Mouse (Mus musculus) heart, embryonic 16.5 days (tissue): ENCODE measurements at regions not wholly inside any gene's neighbourhood (a gene's known extent, or its start where the extent isn't known, plus 50 kb on each side); places are given as distances from the start of the nearest gene placed in this dataset.
"Not testable (repeated sequence)": the region's sequence is repeated elsewhere in the genome, so short reads cannot be mapped to it uniquely, and the experiment has no call there.

ENCODE experiments used
- ATAC-seq: fragments of 200-750 bp; cut with Nextera tagmentation; replicated peaks from 2 replicates; pipeline ENCODE4 v1.8.0; 2017; ENCODE audit warnings: moderate number of reproducible peaks; ENCODE audit not compliant: insufficient read depth, low FRiP score; ENCODE audit errors: extremely low read depth
- H3K27ac ChIP-seq: fragments of 300-500 bp; sonication (generic); 2 replicates; pipeline ENCODE4 v1.5.1; 2014; ENCODE audit warnings: mild to moderate bottlenecking, low read length, control low read depth, moderate library complexity
- H3K27me3 ChIP-seq: fragments of 300-500 bp; sonication (generic); 2 replicates; pipeline ENCODE4 v1.6.1; 2014; ENCODE audit warnings: low read length, mixed read lengths; ENCODE audit not compliant: control insufficient read depth, insufficient read depth
- H3K36me3 ChIP-seq: fragments of 300-500 bp; sonication (generic); 2 replicates; pipeline ENCODE4 v1.6.1; 2014; ENCODE audit not compliant: control insufficient read depth, insufficient read depth
- H3K4me1 ChIP-seq: fragments of 300-500 bp; sonication (generic); 2 replicates; pipeline ENCODE4 v1.6.1; 2014; ENCODE audit warnings: low read length, mixed read lengths; ENCODE audit not compliant: control insufficient read depth, insufficient read depth
- H3K4me2 ChIP-seq: fragments of 300-500 bp; sonication (generic); 2 replicates; pipeline ENCODE4 v1.6.1; 2014; ENCODE audit warnings: low read depth, mild to moderate bottlenecking, control low read depth, low read length
- H3K4me3 ChIP-seq: fragments of 300-500 bp; sonication (generic); 2 replicates; pipeline ENCODE4 v1.5.1; 2014; ENCODE audit warnings: mild to moderate bottlenecking, control low read depth, low read length
- H3K9ac ChIP-seq: fragments of 300-500 bp; sonication (generic); 2 replicates; pipeline ENCODE4 v1.6.1; 2014; ENCODE audit warnings: low read length, control low read depth
- H3K9me3 ChIP-seq: fragments of 300-500 bp; sonication (generic); replicated peaks from 2 replicates; pipeline ENCODE4 v1.6.1; 2016; ENCODE audit warnings: low read length; ENCODE audit not compliant: control insufficient read depth
- WGBS: fragments of 180-500 bp; shearing (Covaris S2); extraction: QIAGEN DNeasy Blood & Tissue Kit; methylation state at CpG from one replicate; pipeline ENCODE4 v1.1.7; 2014; 5-methylcytosine and 5-hydroxymethylcytosine counted together

GRCm38 (mm10) chr15:41973263-41973662 lies 1839.1 kb downstream of the 9330182O14Rik start:
- Histone ChIP-seq H3K4me2 (no peak overlapping the region), H3K4me1 (no peaks in the 10 kb centered on the region), H3K4me3 (no peak overlapping the region), H3K9me3 (no peaks in the 10 kb centered on the region), H3K9ac (no peak overlapping the region), H3K36me3 (no peaks in the 10 kb centered on the region), H3K27me3 (no peaks in the 10 kb centered on the region), H3K27ac (no peak overlapping the region)
- WGBS, result 4% methylated on average over 8 of the region's 8 CpGs
- ATAC-seq, result no peak

DNA sequence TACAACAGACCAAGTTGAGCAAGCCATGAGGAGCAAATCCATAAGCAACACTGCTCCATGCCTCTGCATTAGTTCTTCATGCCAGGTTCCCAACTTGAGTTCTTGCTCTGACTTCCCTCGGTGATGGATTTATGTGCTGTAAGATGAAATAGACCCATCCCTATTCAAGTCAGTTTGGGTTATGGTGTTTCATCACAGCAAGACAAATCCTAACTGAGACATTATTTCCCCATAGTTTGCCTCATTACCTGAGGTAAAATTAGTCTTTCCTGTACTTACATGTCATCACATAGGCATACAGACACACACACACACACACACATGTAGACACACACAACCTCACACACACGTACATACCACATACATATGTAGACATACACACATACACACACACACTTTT lies 1843.0 kb downstream of the 9330182O14Rik start:
- Histone ChIP-seq H3K9ac (no peak overlapping the region), H3K4me1 (no peaks in the 10 kb centered on the region), H3K4me3 (no peak overlapping the region), H3K36me3 (no peaks in the 10 kb centered on the region), H3K9me3 (no peaks in the 10 kb centered on the region), H3K4me2 (no peak overlapping the region), H3K27me3 (no peaks in the 10 kb centered on the region), H3K27ac (no peak overlapping the region)
- no peak for ATAC-seq
- WGBS, result 98% methylated on average over 2 of the region's 2 CpGs

DNA sequence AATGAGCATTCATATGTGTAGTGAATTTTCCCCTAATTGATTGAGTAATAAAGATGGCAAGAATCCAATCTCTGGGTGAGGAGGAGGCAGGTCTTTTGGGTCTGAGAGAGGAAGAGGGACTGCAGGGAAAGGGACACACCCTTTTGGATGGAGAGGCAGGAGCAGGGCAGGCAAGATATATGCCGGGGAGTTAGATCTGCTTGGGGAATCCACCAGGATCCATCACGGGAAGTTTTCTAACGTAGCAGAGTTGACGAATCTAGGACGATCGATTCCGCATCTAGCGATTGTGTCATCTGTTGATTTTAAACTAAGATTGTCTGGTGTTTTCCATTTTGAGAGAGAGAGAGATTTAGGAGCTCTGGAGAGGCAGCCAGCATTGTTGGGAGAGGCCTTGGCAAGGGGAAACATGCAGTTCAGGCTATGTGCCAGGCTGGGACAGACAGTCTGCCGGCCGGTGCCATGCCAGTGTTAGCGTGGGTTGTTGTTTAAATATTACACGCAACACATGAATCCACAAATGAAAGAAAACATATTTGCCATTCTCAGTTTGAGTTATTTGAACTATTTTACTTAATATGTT lies 1843.6 kb downstream of the 9330182O14Rik start:
- no peaks in the 10 kb centered on the region for H3K27me3 ChIP-seq
- H3K27ac ChIP-seq, result no peak overlapping the region
- WGBS, result 78% methylated on average over 12 of the region's 12 CpGs
- H3K36me3 ChIP-seq, result no peaks in the 10 kb centered on the region
- no peak overlapping the region for H3K4me2 ChIP-seq
- H3K9ac ChIP-seq, result no peak overlapping the region
- H3K4me1 ChIP-seq, result no peaks in the 10 kb centered on the region
- ATAC-seq, result no peak
- no peaks in the 10 kb centered on the region for H3K9me3 ChIP-seq
- H3K4me3 ChIP-seq, result no peak overlapping the region

DNA sequence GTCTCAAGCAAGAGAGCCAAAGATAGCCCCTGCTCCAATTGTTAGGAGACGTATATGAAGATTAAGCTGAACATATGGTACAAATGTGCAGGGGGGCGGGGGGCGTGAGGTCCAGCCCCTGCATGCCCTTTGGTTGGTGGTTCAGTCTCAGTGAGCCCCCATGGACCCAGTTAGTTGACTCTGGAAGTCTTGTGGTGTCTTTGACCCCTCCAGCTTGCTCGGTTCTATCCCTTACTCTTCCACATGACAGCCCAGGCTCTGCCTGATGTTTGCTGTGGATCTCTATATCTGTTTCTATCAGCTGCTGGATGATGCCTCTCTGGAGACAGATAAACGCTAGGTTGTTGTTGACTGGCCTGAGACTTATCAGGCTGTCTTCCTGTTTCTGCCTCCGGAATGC lies 1849.1 kb downstream of the 9330182O14Rik start:
- H3K9me3 ChIP-seq, result no peaks in the 10 kb centered on the region
- WGBS, result 71% methylated on average over 6 of the region's 6 CpGs
- no peaks in the 10 kb centered on the region for H3K27me3 ChIP-seq
- no peaks in the 10 kb centered on the region for H3K4me1 ChIP-seq
- no peaks in the 10 kb centered on the region for H3K36me3 ChIP-seq
- no peak for ATAC-seq
- no peak overlapping the region for H3K9ac ChIP-seq
- no peak overlapping the region for H3K4me2 ChIP-seq
- H3K4me3 ChIP-seq, result no peak overlapping the region
- no peak overlapping the region for H3K27ac ChIP-seq

GRCm38 (mm10) chr15:41984267-41984666 lies 1850.1 kb downstream of the 9330182O14Rik start:
- no peak overlapping the region for H3K4me3 ChIP-seq
- WGBS, result 84% methylated on average over 4 of the region's 4 CpGs
- no peak overlapping the region for H3K27ac ChIP-seq
- no peak overlapping the region for H3K9ac ChIP-seq
- H3K4me2 ChIP-seq, result no peak overlapping the region
- H3K36me3 ChIP-seq, result no peaks in the 10 kb centered on the region
- ATAC-seq, result no peak
- no peaks in the 10 kb centered on the region for H3K9me3 ChIP-seq
- H3K27me3 ChIP-seq, result no peaks in the 10 kb centered on the region
- H3K4me1 ChIP-seq, result no peaks in the 10 kb centered on the region

GRCm38 (mm10) chr15:41986264-41986663 lies 1852.1 kb downstream of the 9330182O14Rik start:
- no peak for ATAC-seq

GRCm38 (mm10) chr15:41989065-41989464 lies 1854.9 kb downstream of the 9330182O14Rik start:
- H3K27me3 ChIP-seq, result no peaks in the 10 kb centered on the region
- no peaks in the 10 kb centered on the region for H3K9me3 ChIP-seq
- H3K27ac ChIP-seq, result no peak overlapping the region
- no peaks in the 10 kb centered on the region for H3K36me3 ChIP-seq
- H3K9ac ChIP-seq, result no peak overlapping the region
- no peak for ATAC-seq
- no peaks in the 10 kb centered on the region for H3K4me1 ChIP-seq
- WGBS, result 61% methylated on average over 2 of the region's 2 CpGs
- no peak overlapping the region for H3K4me3 ChIP-seq
- H3K4me2 ChIP-seq, result no peak overlapping the region

More at GRCm38 (mm10) chr15:41986264-41986663, 1852.1 kb downstream of the 9330182O14Rik start:
- 60% methylated on average over 3 of the region's 3 CpGs for WGBS
- H3K27ac ChIP-seq, result no peak overlapping the region
- no peak overlapping the region for H3K4me3 ChIP-seq
- no peaks in the 10 kb centered on the region for H3K9me3 ChIP-seq
- no peak overlapping the region for H3K9ac ChIP-seq
- H3K27me3 ChIP-seq, result no peaks in the 10 kb centered on the region
- no peaks in the 10 kb centered on the region for H3K36me3 ChIP-seq
- no peaks in the 10 kb centered on the region for H3K4me1 ChIP-seq
- H3K4me2 ChIP-seq, result no peak overlapping the region

GRCm38 (mm10) chr15:41991816-41992215 lies 1857.7 kb downstream of the 9330182O14Rik start:
- Histone ChIP-seq H3K27me3 (no peaks in the 10 kb centered on the region), H3K27ac (no peak overlapping the region), H3K4me2 (no peak overlapping the region), H3K4me3 (no peak overlapping the region), H3K36me3 (no peaks in the 10 kb centered on the region), H3K9ac (no peak overlapping the region), H3K9me3 (no peaks in the 10 kb centered on the region), H3K4me1 (no peaks in the 10 kb centered on the region)
- no peak for ATAC-seq

DNA sequence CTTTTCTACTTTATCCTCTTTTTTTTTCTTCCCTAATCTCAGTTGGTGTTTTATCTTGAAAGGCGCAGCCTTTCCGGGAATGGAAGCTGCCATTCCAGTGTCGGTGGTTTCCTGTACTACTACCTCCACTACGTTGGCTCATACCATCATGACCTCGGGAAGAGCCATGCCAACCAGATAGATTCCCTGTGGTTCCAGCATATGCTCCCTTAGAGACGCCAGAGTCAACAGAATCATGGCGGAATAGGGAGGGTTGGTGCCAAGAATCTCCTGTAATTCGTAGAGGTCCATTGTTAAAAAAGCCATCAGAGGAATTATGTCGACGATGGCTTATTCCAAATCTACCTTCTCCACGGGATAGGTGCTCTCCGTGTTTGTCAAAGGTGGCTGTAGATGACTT lies 1898.1 kb downstream of the 9330182O14Rik start:
- not testable (repeated sequence) for H3K27me3 ChIP-seq, H3K9ac ChIP-seq, H3K9me3 ChIP-seq, H3K36me3 ChIP-seq, H3K27ac ChIP-seq, H3K4me1 ChIP-seq, H3K4me2 ChIP-seq, H3K4me3 ChIP-seq, ATAC-seq
- 88% methylated on average over 12 of the region's 12 CpGs for WGBS
